ENCODE assay signal across 12 mouse cellular contexts in the genomic region with DNA sequence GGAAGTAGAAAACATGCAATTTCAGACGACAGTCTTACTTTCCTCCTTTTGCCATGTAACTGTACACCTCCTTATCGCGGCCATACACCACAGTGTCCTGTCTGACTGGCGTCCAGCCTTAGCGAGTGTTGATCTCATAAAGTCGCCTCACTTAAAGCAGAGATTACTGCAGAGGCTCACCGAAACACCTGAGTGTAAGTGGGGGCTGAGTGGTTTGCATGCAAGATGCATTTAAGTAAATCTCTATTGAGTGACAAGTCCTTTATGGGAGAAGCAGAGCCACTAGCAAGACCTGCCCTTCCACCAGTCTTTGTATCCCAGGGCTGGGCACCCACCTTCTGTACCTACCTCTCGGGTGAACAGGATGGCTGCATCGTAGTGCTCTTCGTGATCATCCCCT. TPM values are rescaled to one million over a fixed set of nuclear protein-coding genes. Genes with fewer than 3 reads are reported as not detected.
A peak's percentile ranks its signal among the peaks of the same experiment; 100 is the strongest.
DNase-seq lines count a peak whose midpoint lies in the region; ATAC-seq and TF ChIP-seq lines count a peak whose summit lies in the region.
"Had no signal": no experiment of that assay in that cellular context is flagged by ENCODE, and none has a peak within 500 bp of the region (broad histone marks: within the 10 kb centered on the region; RNA-seq: fewer than 3 reads in every experiment).

No protein-coding gene starts in this region.

- peak overlapping the region; percentile 73 for H3K4me2 ChIP-seq in heart, embryonic 11.5 days
- peak overlapping the region; percentile 97 for H3K4me2 ChIP-seq in heart, embryonic 15.5 days
- H3K4me2 ChIP-seq in midbrain, embryonic 14.5 days (ENCODE audit: low read length): peak overlapping the region; percentile 99

- intact Hi-C loops in heart, postnatal 25 days (cut with DNase I): no loop called here

- 64% methylated on average over 10 of the region's 10 CpGs for WGBS in heart, embryonic 11.5 days (ENCODE audit: insufficient replicate concordance)
- WGBS in heart, embryonic 15.5 days: 63% methylated on average over 10 of the region's 10 CpGs
- 91% methylated on average over 10 of the region's 10 CpGs for WGBS in midbrain, embryonic 14.5 days

- ATAC-seq in heart, embryonic 11.5 days (replicated peaks; ENCODE audit: insufficient number of reproducible peaks, low FRiP score, low TSS enrichment): no peak
- ATAC-seq in G1E (ENCODE audit: extremely low read depth, insufficient number of reproducible peaks, low FRiP score, poor library complexity, severe bottlenecking): peak; percentile 36; the same call in 1 of the 2 replicates
- no peak for ATAC-seq in heart, embryonic 15.5 days (replicated peaks; ENCODE audit: insufficient number of reproducible peaks, insufficient read depth, low FRiP score, low read depth)
- no peak for ATAC-seq in midbrain, embryonic 14.5 days (ENCODE audit: low FRiP score, low TSS enrichment)
- ATAC-seq: CD4-positive, CD25-positive, alpha-beta regulatory T cell, adult 4 months; liver, embryonic 12.5 days had no signal

- no peak for TF ChIP-seq CTCF in G1E (IDR thresholded peaks at IDR 0.05; ENCODE audit: low read depth, low read length)

- H3K27ac ChIP-seq in heart, embryonic 11.5 days (ENCODE audit: low read depth, low read length): no peak overlapping the region
- H3K27ac ChIP-seq in heart, embryonic 15.5 days: peak overlapping the region; percentile 64; the same call in 1 of the 2 replicates
- H3K27ac ChIP-seq in midbrain, embryonic 14.5 days (replicated peaks; ENCODE audit: low read depth, low read length): no peak overlapping the region
- H3K27ac ChIP-seq: liver, embryonic 12.5 days had no signal

- DNase-seq in heart, postnatal 25 days (ENCODE audit: low spot score): no peak
- no peak for DNase-seq in G1E (ENCODE audit: low spot score)
- no peak for DNase-seq in midbrain, embryonic 14.5 days
- no peak for DNase-seq in adrenal gland, postnatal 14 days
- no peak for DNase-seq in MN1 (ENCODE audit: low spot score)
- no peak for DNase-seq in gastrocnemius, adult 8-10 months (ENCODE audit: low spot score in 2 of 2)
- DNase-seq: adrenal gland, adult 8-10 months had no signal

- peaks cover 3% of the 10 kb centered on the region; the same call in 1 of the 2 replicates for H3K27me3 ChIP-seq in heart, embryonic 11.5 days (ENCODE audit: control insufficient read depth, insufficient read depth, low read length)
- no peaks in the 10 kb centered on the region for H3K27me3 ChIP-seq in G1E (ENCODE audit: insufficient read depth, low read length)
- H3K27me3 ChIP-seq in heart, embryonic 15.5 days: peaks cover 8% of the 10 kb centered on the region
- 0 out of 2 replicates have a peak, but pooled peaks cover 7% of the 10 kb centered on the region for H3K27me3 ChIP-seq in midbrain, embryonic 14.5 days (ENCODE audit: control insufficient read depth, insufficient read depth, low read length)

- peak overlapping the region; percentile 64 for H3K4me3 ChIP-seq in heart, embryonic 11.5 days (ENCODE audit: low read depth, low read length)
- peak overlapping the region; percentile 72 for H3K4me3 ChIP-seq in G1E (ENCODE audit: low read depth, low read length)
- peak overlapping the region; percentile 66 for H3K4me3 ChIP-seq in heart, embryonic 15.5 days
- H3K4me3 ChIP-seq in midbrain, embryonic 14.5 days (replicated peaks; ENCODE audit: low read depth, low read length): peak overlapping the region; percentile 64

- H3K36me3 ChIP-seq in heart, embryonic 11.5 days (ENCODE audit: control insufficient read depth, insufficient read depth, low read length): no peaks in the 10 kb centered on the region
- no peaks in the 10 kb centered on the region for H3K36me3 ChIP-seq in G1E (replicated peaks)
- no peaks in the 10 kb centered on the region for H3K36me3 ChIP-seq in heart, embryonic 15.5 days
- H3K36me3 ChIP-seq in midbrain, embryonic 14.5 days (ENCODE audit: control insufficient read depth, insufficient read depth, low read length): no peaks in the 10 kb centered on the region
- H3K36me3 ChIP-seq: liver, embryonic 12.5 days had no signal

- no peak overlapping the region for H3K9ac ChIP-seq in heart, embryonic 11.5 days (ENCODE audit: low read depth, low read length)
- H3K9ac ChIP-seq in heart, embryonic 15.5 days: no peak overlapping the region; the same call in 1 of the 2 replicates
- H3K9ac ChIP-seq in midbrain, embryonic 14.5 days (replicated peaks; ENCODE audit: low read length): no peak overlapping the region
- H3K9ac ChIP-seq: liver, embryonic 12.5 days had no signal

- H3K9me3 ChIP-seq in heart, embryonic 11.5 days (replicated peaks; ENCODE audit: control insufficient read depth, low read length): no peaks in the 10 kb centered on the region
- H3K9me3 ChIP-seq in G1E (replicated peaks): peaks cover 21% of the 10 kb centered on the region
- H3K9me3 ChIP-seq in heart, embryonic 15.5 days (replicated peaks): no peaks in the 10 kb centered on the region
- no peaks in the 10 kb centered on the region for H3K9me3 ChIP-seq in midbrain, embryonic 14.5 days (ENCODE audit: control insufficient read depth, low read length)
- H3K9me3 ChIP-seq: liver, embryonic 12.5 days had no signal

- H3K4me1 ChIP-seq in heart, embryonic 11.5 days (ENCODE audit: control insufficient read depth, insufficient read depth, low read length): 0 out of 2 replicates have a peak, but pooled peaks cover 4% of the 10 kb centered on the region
- peaks cover 35% of the 10 kb centered on the region for H3K4me1 ChIP-seq in G1E (ENCODE audit: insufficient read depth, low read depth, low read length)
- peaks cover 22% of the 10 kb centered on the region for H3K4me1 ChIP-seq in heart, embryonic 15.5 days (replicated peaks)
- no peaks in the 10 kb centered on the region for H3K4me1 ChIP-seq in midbrain, embryonic 14.5 days (ENCODE audit: control insufficient read depth, insufficient read depth, low read length)

RNA-seq across cellular contexts. Expression of a gene that starts 2.8 kb away (rescaled TPM):
- polyA plus RNA-seq in heart, embryonic 11.5 days (2014; fragmentation: Nextera tagmentation; extraction: Ambion mirVana): 1.8 and 2.4 TPM in 2 replicates
- total RNA-seq in heart, postnatal 25 days (2021): 10 to 100 TPM in 1 of 2 experiments, 1 to 10 TPM in 1; 9.7 to 11.2 TPM
- total RNA-seq in G1E (2014; fragmentation: Nextera tagmentation) (4.0 and 4.3 TPM in 2 replicates), G1E (2017) (1.7 and 2.0 TPM in 2 replicates)
- polyA plus RNA-seq in G1E (2012): 0.67 and 0.88 TPM in 2 replicates
- polyA plus RNA-seq in heart, embryonic 15.5 days (2015; fragmentation: Nextera tagmentation; extraction: Ambion mirVana): 3.8 and 5.4 TPM in 2 replicates
- 1.6 and 1.8 TPM in 2 replicates for polyA plus RNA-seq in midbrain, embryonic 14.5 days (2014; fragmentation: Nextera tagmentation; extraction: Ambion mirVana)
- total RNA-seq in adrenal gland, postnatal 14 days (2021): 9.7 and 10.2 TPM in 2 replicates
- 1 to 10 TPM; 3.0 to 7.1 (median 3.4) TPM for total RNA-seq in gastrocnemius, adult 8-10 months (2022)
- total RNA-seq: common myeloid progenitor, adult 5-6 weeks had no signal
- polyA plus RNA-seq: CD4-positive, CD25-positive, alpha-beta regulatory T cell, adult 4 months had no signal
